Mouse (Mus musculus) monocyte, adult 2 months (primary cell): Measurements from ENCODE around the gene C1qtnf12.

Experiments used
- DNase-seq, 2 experiments: peaks; one replicate each; pipeline ENCODE4 v3.0.0; 2022; ENCODE audit warnings: low spot score in 2 of 2, low read depth in 1 of 2

The C1qtnf12 gene

GRCm38 (mm10) chr4:155962167-155962971 lies at the start of gene C1qtnf12:
TSS of gene C1qtnf12 (plus strand) at chr4:155962318.
- DNase-seq = no peak

GRCm38 (mm10) chr4:155932031-155932430 lies 30.1 kb upstream of the C1qtnf12 start:
- no peak for DNase-seq

GRCm38 (mm10) chr4:155943049-155943452 lies 19.1 kb upstream of the C1qtnf12 start:
- DNase-seq = no peak

- peak; percentile 84 to 91 for DNase-seq
These were observed 18.4 kb upstream of the C1qtnf12 start, which contains the start of gene Ube2j2 for GRCm38 (mm10) chr4:155943534-155944249. TSS of gene Ube2j2 (plus strand) at chr4:155943831.

GRCm38 (mm10) chr4:155944271-155944670 lies 17.8 kb upstream of the C1qtnf12 start:
- no peak for DNase-seq

GRCm38 (mm10) chr4:155947094-155947493 lies 15.0 kb upstream of the C1qtnf12 start:
- no peak for DNase-seq

- no peak for DNase-seq
These were observed 6.6 kb upstream of the C1qtnf12 start for GRCm38 (mm10) chr4:155955491-155955890.

- peak in 1 of 2 experiments; percentile 51 for DNase-seq
These were observed 2.8 kb upstream of the C1qtnf12 start for GRCm38 (mm10) chr4:155959275-155959674.

GRCm38 (mm10) chr4:155963106-155963505 lies 988 bp downstream of the C1qtnf12 start:
- no peak for DNase-seq

GRCm38 (mm10) chr4:155964396-155964795 lies 2.3 kb downstream of the C1qtnf12 start:
- DNase-seq = no peak

- no peak for DNase-seq
These were observed 7.0 kb downstream of the C1qtnf12 start for GRCm38 (mm10) chr4:155969043-155969653.

- DNase-seq = no peak
These were observed 8.2 kb downstream of the C1qtnf12 start for GRCm38 (mm10) chr4:155970286-155970685.

GRCm38 (mm10) chr4:155972651-155973050 lies 10.5 kb downstream of the C1qtnf12 start:
- DNase-seq = no peak

- DNase-seq = no peak
These were observed 11.1 kb downstream of the C1qtnf12 start for GRCm38 (mm10) chr4:155973239-155973638.

GRCm38 (mm10) chr4:155981436-155982082 lies 19.4 kb downstream of the C1qtnf12 start:
- no peak for DNase-seq

- DNase-seq = no peak
These were observed 21.7 kb downstream of the C1qtnf12 start for GRCm38 (mm10) chr4:155983788-155984187.

GRCm38 (mm10) chr4:155991211-155991907 lies 29.2 kb downstream of the C1qtnf12 start:
- DNase-seq = peak; percentile 6 to 19

- DNase-seq = no peak
These were observed 29.8 kb downstream of the C1qtnf12 start for GRCm38 (mm10) chr4:155991908-155992230.

GRCm38 (mm10) chr4:155992241-155992905 lies 30.3 kb downstream of the C1qtnf12 start, which contains the start of the genes B3galt6 and Sdf4:
TSS of gene B3galt6 (minus strand) at chr4:155992649.
TSS of gene Sdf4 (plus strand) at chr4:155992872.
- DNase-seq = peak; percentile 70 to 82
